Mouse (Mus musculus) layer of hippocampus, postnatal 36 days (tissue): Measurements from ENCODE around the gene Sfta2. TPM values are rescaled to one million over a fixed set of nuclear protein-coding genes. Genes with fewer than 3 reads are reported as not detected.
A peak's percentile ranks its signal among the peaks of the same experiment; 100 is the strongest.

Source experiments
- DNase-seq, 2 experiments: peaks; one replicate each; pipeline ENCODE4 v3.0.0; 2022
- total RNA-seq, 2 experiments: library from RNA; stranded (reverse); gene quantifications; 2 replicates each; pipeline ENCODE4 v1.2.3; 2021

Sfta2 gene
- total RNA-seq, 2 experiments from 2014 or later = not detected

GRCm38 (mm10) chr17:35593786-35594185 is 7.6 kb upstream of the Sfta2 start:
- DNase-seq = no peak

GRCm38 (mm10) chr17:35594456-35594855 is 6.9 kb upstream of the Sfta2 start:
- DNase-seq = no peak

- no peak for DNase-seq
Measured at GRCm38 (mm10) chr17:35597399-35597798, 4.0 kb upstream of the Sfta2 start.

- no peak for DNase-seq
Measured at GRCm38 (mm10) chr17:35601736-35602354, 496 bp downstream of the Sfta2 start.

GRCm38 (mm10) chr17:35617127-35617526 is 15.8 kb downstream of the Sfta2 start:
- DNase-seq = no peak

- DNase-seq = no peak
Measured at GRCm38 (mm10) chr17:35626537-35626936, 25.2 kb downstream of the Sfta2 start, which contains the start of gene Gm9573. TSS of gene Gm9573 (minus strand) at chr17:35626637.

GRCm38 (mm10) chr17:35633992-35634391 is 32.6 kb downstream of the Sfta2 start:
- DNase-seq = peak; percentile 18 to 38

GRCm38 (mm10) chr17:35635202-35635601 is 33.9 kb downstream of the Sfta2 start:
- no peak for DNase-seq

- peak; percentile 62 to 78 for DNase-seq
Measured at GRCm38 (mm10) chr17:35635699-35636111, 34.4 kb downstream of the Sfta2 start.

GRCm38 (mm10) chr17:35636363-35636762 is 35.0 kb downstream of the Sfta2 start:
- DNase-seq = no peak

GRCm38 (mm10) chr17:35638475-35639190 is 37.3 kb downstream of the Sfta2 start:
- DNase-seq = no peak

- no peak for DNase-seq
Measured at GRCm38 (mm10) chr17:35639352-35639751, 38.0 kb downstream of the Sfta2 start.

- DNase-seq = no peak
Measured at GRCm38 (mm10) chr17:35643609-35644236, 42.4 kb downstream of the Sfta2 start, which contains the start of gene Mucl3. TSS of gene Mucl3 (minus strand) at chr17:35643695.

- no peak for DNase-seq
Measured at GRCm38 (mm10) chr17:35649429-35649828, 48.1 kb downstream of the Sfta2 start.

- no peak for DNase-seq
Measured at GRCm38 (mm10) chr17:35653086-35653485, 51.7 kb downstream of the Sfta2 start.

GRCm38 (mm10) chr17:35665957-35666515 is 64.7 kb downstream of the Sfta2 start:
- no peak for DNase-seq

GRCm38 (mm10) chr17:35666851-35667256 is 65.5 kb downstream of the Sfta2 start:
- no peak for DNase-seq

GRCm38 (mm10) chr17:35667334-35668065 is 66.2 kb downstream of the Sfta2 start, which contains the start of gene Vars2:
TSS of gene Vars2 (minus strand) at chr17:35667592.
- peak; percentile 94 to 96 for DNase-seq

- DNase-seq = no peak
Measured at GRCm38 (mm10) chr17:35669731-35670130, 68.4 kb downstream of the Sfta2 start.

GRCm38 (mm10) chr17:35671846-35672245 is 70.5 kb downstream of the Sfta2 start:
- DNase-seq = no peak

GRCm38 (mm10) chr17:35672527-35672926 is 71.2 kb downstream of the Sfta2 start:
- DNase-seq = no peak

GRCm38 (mm10) chr17:35673416-35674035 is 72.2 kb downstream of the Sfta2 start, which contains the start of gene Gtf2h4:
TSS of gene Gtf2h4 (minus strand) at chr17:35673739.
- DNase-seq = peak; percentile 81 to 85
